18 mouse cellular contexts compared by ENCODE assay signal in the genomic region with DNA sequence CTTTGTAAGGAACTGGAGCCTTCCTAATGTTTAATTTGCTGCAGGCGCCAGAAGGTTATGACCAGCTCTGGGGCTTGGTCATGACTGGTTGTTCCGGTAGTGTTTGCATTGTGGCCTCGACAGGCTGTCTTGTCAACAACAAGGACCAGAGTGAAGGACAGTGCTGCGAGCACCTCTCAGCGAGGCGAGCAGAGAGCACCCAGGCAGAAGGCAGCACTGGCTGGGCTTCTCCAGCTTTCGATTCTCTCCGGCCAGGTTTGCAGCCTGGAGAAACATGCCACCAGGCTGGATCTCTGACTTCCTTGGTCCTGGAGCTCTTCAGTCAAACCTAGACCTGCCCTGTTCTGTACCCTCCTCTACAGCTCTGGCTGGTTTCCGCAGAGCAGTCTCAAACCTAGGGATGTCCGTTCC. TPM values are rescaled to one million over a fixed set of nuclear protein-coding genes. Genes with fewer than 3 reads are reported as not detected.
DNase-seq lines count a peak whose midpoint lies in the region; ATAC-seq and TF ChIP-seq lines count a peak whose summit lies in the region.
"Had no signal": no experiment of that assay in that cellular context is flagged by ENCODE, and none has a peak within 500 bp of the region (broad histone marks: within the 10 kb centered on the region; RNA-seq: fewer than 3 reads in every experiment).

No protein-coding gene starts in this region.

- H3K4me2 ChIP-seq in forebrain, postnatal 0 days (ENCODE audit: low read depth): no peak overlapping the region
- 0 out of 2 replicates have a peak overlapping the region, but pooled peaks have one; percentile 6 for H3K4me2 ChIP-seq in intestine, postnatal 0 days (replicated peaks; ENCODE audit: low read depth)
- no peak overlapping the region for H3K4me2 ChIP-seq in intestine, embryonic 16.5 days (ENCODE audit: low read depth, low read length)
- H3K4me2 ChIP-seq: heart, embryonic 12.5 days; liver, embryonic 13.5 days; midbrain, embryonic 13.5 days had no signal

- peaks cover 81% of the 10 kb centered on the region for H3K4me1 ChIP-seq in forebrain, embryonic 10.5 days
- H3K4me1 ChIP-seq in forebrain, postnatal 0 days (ENCODE audit: insufficient read depth): no peaks in the 10 kb centered on the region
- no peaks in the 10 kb centered on the region for H3K4me1 ChIP-seq in intestine, postnatal 0 days (replicated peaks; ENCODE audit: control insufficient read depth, insufficient read depth, low read length)
- no peaks in the 10 kb centered on the region for H3K4me1 ChIP-seq in intestine, embryonic 16.5 days (ENCODE audit: control insufficient read depth, insufficient read depth, low read length)
- peaks cover 24% of the 10 kb centered on the region for H3K4me1 ChIP-seq in limb, embryonic 10.5 days
- H3K4me1 ChIP-seq: liver, embryonic 13.5 days had no signal

- TF ChIP-seq CTCF in forebrain, postnatal 0 days (IDR thresholded peaks at IDR 0.05; ENCODE audit: low read depth): no peak
- no peak for TF ChIP-seq CTCF in intestine, postnatal 0 days (IDR thresholded peaks at IDR 0.05; ENCODE audit: low read depth)
- no peak for TF ChIP-seq CTCF in brain, embryonic 14.5 days (IDR thresholded peaks at IDR 0.05; ENCODE audit: borderline replicate concordance, extremely low read depth, insufficient read depth, insufficient read length)

- DNase-seq in forebrain, embryonic 10.5 days (ENCODE audit: extremely low spot score, low spot score): peak; percentile 25
- DNase-seq in forebrain, postnatal 0 days: no peak
- DNase-seq in brain, embryonic 14.5 days (ENCODE audit: low read depth): peak; percentile 41
- DNase-seq in limb, embryonic 10.5 days (ENCODE audit: low spot score): peak; percentile 45
- no peak for DNase-seq in gastrocnemius, adult 8-10 months (ENCODE audit: low spot score in 2 of 2)
- DNase-seq: adrenal gland, postnatal 14 days; gastrocnemius, postnatal 14 days; kidney, postnatal 25 days; liver, embryonic 13.5 days; right cerebral cortex, adult 18-20 months; thymus, postnatal 4 days had no signal

- H3K27ac ChIP-seq in forebrain, embryonic 10.5 days: peak overlapping the region; percentile 35; the same call in 1 of the 2 replicates
- H3K27ac ChIP-seq in forebrain, postnatal 0 days (ENCODE audit: low read depth, low read length): no peak overlapping the region
- H3K27ac ChIP-seq in intestine, postnatal 0 days (ENCODE audit: low read depth, low read length): no peak overlapping the region
- no peak overlapping the region for H3K27ac ChIP-seq in intestine, embryonic 16.5 days (ENCODE audit: low read length)
- no peak overlapping the region for H3K27ac ChIP-seq in limb, embryonic 10.5 days
- H3K27ac ChIP-seq: liver, embryonic 13.5 days; midbrain, embryonic 13.5 days; stomach, postnatal 0 days had no signal

- TF ChIP-seq POLR2A in brain, embryonic 14.5 days (IDR thresholded peaks at IDR 0.05; ENCODE audit: borderline replicate concordance, extremely low read depth, insufficient read depth, insufficient read length, poor library complexity, severe bottlenecking): no peak

- H3K9me3 ChIP-seq in forebrain, embryonic 10.5 days: no peaks in the 10 kb centered on the region
- H3K9me3 ChIP-seq in forebrain, postnatal 0 days (ENCODE audit: low read length): no peaks in the 10 kb centered on the region
- no peaks in the 10 kb centered on the region for H3K9me3 ChIP-seq in intestine, postnatal 0 days (ENCODE audit: control insufficient read depth)
- no peaks in the 10 kb centered on the region for H3K9me3 ChIP-seq in intestine, embryonic 16.5 days (ENCODE audit: control insufficient read depth, low read length)
- H3K9me3 ChIP-seq in limb, embryonic 10.5 days (replicated peaks): no peaks in the 10 kb centered on the region
- H3K9me3 ChIP-seq: heart, embryonic 12.5 days; liver, embryonic 13.5 days; midbrain, embryonic 13.5 days had no signal

- WGBS in forebrain, embryonic 10.5 days: 7% methylated on average over 10 of the region's 10 CpGs
- 32% methylated on average over 10 of the region's 10 CpGs for WGBS in forebrain, postnatal 0 days
- 2% methylated on average over 10 of the region's 10 CpGs for WGBS in intestine, postnatal 0 days
- WGBS in intestine, embryonic 16.5 days: 2% methylated on average over 10 of the region's 10 CpGs
- WGBS in limb, embryonic 10.5 days: 1% methylated on average over 10 of the region's 10 CpGs

- H3K36me3 ChIP-seq in forebrain, embryonic 10.5 days (replicated peaks): no peaks in the 10 kb centered on the region
- H3K36me3 ChIP-seq in forebrain, postnatal 0 days (ENCODE audit: insufficient read depth): no peaks in the 10 kb centered on the region
- H3K36me3 ChIP-seq in intestine, postnatal 0 days (ENCODE audit: control insufficient read depth, insufficient read depth): no peaks in the 10 kb centered on the region
- no peaks in the 10 kb centered on the region for H3K36me3 ChIP-seq in intestine, embryonic 16.5 days (ENCODE audit: control insufficient read depth, insufficient read depth, low read length)
- no peaks in the 10 kb centered on the region for H3K36me3 ChIP-seq in limb, embryonic 10.5 days
- H3K36me3 ChIP-seq: heart, embryonic 12.5 days; liver, embryonic 13.5 days; midbrain, embryonic 13.5 days had no signal

- peak overlapping the region; percentile 16 for H3K4me3 ChIP-seq in forebrain, embryonic 10.5 days
- H3K4me3 ChIP-seq in forebrain, postnatal 0 days (ENCODE audit: low read depth, low read length): no peak overlapping the region
- H3K4me3 ChIP-seq in intestine, postnatal 0 days (ENCODE audit: low read depth, low read length): 0 out of 2 replicates have a peak overlapping the region, but pooled peaks have one; percentile 5
- no peak overlapping the region for H3K4me3 ChIP-seq in intestine, embryonic 16.5 days (ENCODE audit: low read length)
- H3K4me3 ChIP-seq in limb, embryonic 10.5 days: no peak overlapping the region
- H3K4me3 ChIP-seq: heart, embryonic 12.5 days; liver, embryonic 13.5 days; midbrain, embryonic 13.5 days had no signal

- no peak for ATAC-seq in forebrain, postnatal 0 days
- no peak for ATAC-seq in intestine, postnatal 0 days
- ATAC-seq in intestine, embryonic 16.5 days: no peak
- ATAC-seq in megakaryocyte-erythroid progenitor cell, adult 5-6 weeks (replicated peaks; ENCODE audit: low FRiP score, low TSS enrichment, poor library complexity, severe bottlenecking): no peak
- ATAC-seq: lung, postnatal 0 days; midbrain, embryonic 13.5 days had no signal

- H3K9ac ChIP-seq in forebrain, postnatal 0 days: no peak overlapping the region
- H3K9ac ChIP-seq in intestine, postnatal 0 days (ENCODE audit: low read depth, low read length): no peak overlapping the region
- no peak overlapping the region for H3K9ac ChIP-seq in intestine, embryonic 16.5 days (ENCODE audit: low read depth, low read length)
- H3K9ac ChIP-seq: heart, embryonic 12.5 days; liver, embryonic 13.5 days; midbrain, embryonic 13.5 days had no signal

- peaks cover 100% of the 10 kb centered on the region for H3K27me3 ChIP-seq in forebrain, embryonic 10.5 days (ENCODE audit: poor library complexity, severe bottlenecking)
- H3K27me3 ChIP-seq in forebrain, postnatal 0 days (ENCODE audit: insufficient read depth, low read length): peaks cover 81% of the 10 kb centered on the region
- H3K27me3 ChIP-seq in intestine, postnatal 0 days (replicated peaks; ENCODE audit: control insufficient read depth, insufficient read depth, low read length): peaks cover 94% of the 10 kb centered on the region
- peaks cover 89% of the 10 kb centered on the region for H3K27me3 ChIP-seq in intestine, embryonic 16.5 days (replicated peaks; ENCODE audit: control insufficient read depth, insufficient read depth, low read length)
- peaks cover 100% of the 10 kb centered on the region for H3K27me3 ChIP-seq in limb, embryonic 10.5 days (ENCODE audit: low read depth, poor library complexity, severe bottlenecking)

RNA-seq across cellular contexts. Expression of a gene that starts 5.6 kb away (rescaled TPM):
- 76.8 and 79.6 TPM in 2 replicates for polyA plus RNA-seq in forebrain, embryonic 10.5 days (2016; fragmentation: Nextera tagmentation; extraction: Ambion mirVana)
- 19.0 and 32.9 TPM in 2 replicates for total RNA-seq in forebrain, postnatal 0 days (2014; rRNA removed)
- polyA plus RNA-seq in forebrain, postnatal 0 days (2015; fragmentation: Nextera tagmentation; extraction: Ambion mirVana): 14.6 and 19.0 TPM in 2 replicates
- polyA plus RNA-seq in intestine, postnatal 0 days (2015; fragmentation: Nextera tagmentation; extraction: Ambion mirVana): 0.43 and 0.51 TPM in 2 replicates
- 1.2 and 1.8 TPM in 2 replicates for polyA plus RNA-seq in intestine, embryonic 16.5 days (2015; fragmentation: Nextera tagmentation; extraction: Ambion mirVana)
- polyA plus RNA-seq in brain, embryonic 14.5 days (2012; rRNA removed): 63.3 and 76.2 TPM in 2 replicates
- polyA plus RNA-seq in limb, embryonic 10.5 days (2016; fragmentation: Nextera tagmentation; extraction: Ambion mirVana): 0.09 and 0.15 TPM in 2 replicates
- not detected for total RNA-seq in gastrocnemius, adult 8-10 months (2022)
- total RNA-seq in megakaryocyte-erythroid progenitor cell, adult 5-6 weeks (2014; fragmentation: Nextera tagmentation): not detected in 2 replicates
- total RNA-seq in megakaryocyte-erythroid progenitor cell, adult 5-6 weeks (2017): not detected in 2 replicates
- total RNA-seq: adrenal gland, postnatal 14 days had no signal
- polyA plus RNA-seq: lung, postnatal 0 days had no signal

Comparison
In these comparisons a context has a peak if more than half of its experiments do, and no peak if none do; other contexts are left out.
1. DNase-seq: peak in forebrain, embryonic 10.5 days (single experiment), brain, embryonic 14.5 days (single experiment) and limb, embryonic 10.5 days (single experiment); none in forebrain, postnatal 0 days (single experiment) and gastrocnemius, adult 8-10 months (0 of 2).
2. H3K4me3 ChIP-seq: peak in forebrain, embryonic 10.5 days (single experiment) and intestine, postnatal 0 days (single experiment); none in forebrain, postnatal 0 days (single experiment), intestine, embryonic 16.5 days (single experiment) and limb, embryonic 10.5 days (single experiment).